Mouse (Mus musculus): ENCODE measurements at regions not wholly inside any gene's neighbourhood (a gene's known extent, or its start where the extent isn't known, plus 50 kb on each side); places are given as distances from the start of the nearest gene placed in this dataset.
A peak's percentile ranks its signal among the peaks of the same experiment; 100 is the strongest.
"Not testable (repeated sequence)": the region's sequence is repeated elsewhere in the genome, so short reads cannot be mapped to it uniquely, and the experiment has no call there.

- no peak for DNase-seq (ENCODE audit: low spot score)
Observed at GRCm38 (mm10) chrX:157107747-157108146, 307.4 kb downstream of the Phex start.

DNA sequence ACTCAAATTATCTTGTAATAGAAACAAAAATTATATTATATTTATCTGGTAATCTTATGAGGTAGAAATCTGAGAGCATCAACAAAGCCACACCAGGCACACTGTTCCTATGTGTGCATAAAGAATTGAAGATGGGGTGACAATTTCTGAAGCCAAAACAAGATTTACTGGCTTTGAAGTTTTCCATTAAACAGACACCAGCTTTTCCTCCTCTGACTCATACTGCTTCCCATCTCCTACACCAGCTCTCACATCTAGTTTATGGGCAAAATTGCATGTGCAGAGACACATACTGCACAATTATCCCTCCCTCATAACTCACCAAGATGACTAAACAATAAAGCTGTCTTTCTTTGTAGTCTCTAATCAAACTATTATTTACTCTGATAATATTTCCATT lies 335.1 kb downstream of the Phex start:
- DNase-seq (ENCODE audit: low spot score), result no peak

DNA sequence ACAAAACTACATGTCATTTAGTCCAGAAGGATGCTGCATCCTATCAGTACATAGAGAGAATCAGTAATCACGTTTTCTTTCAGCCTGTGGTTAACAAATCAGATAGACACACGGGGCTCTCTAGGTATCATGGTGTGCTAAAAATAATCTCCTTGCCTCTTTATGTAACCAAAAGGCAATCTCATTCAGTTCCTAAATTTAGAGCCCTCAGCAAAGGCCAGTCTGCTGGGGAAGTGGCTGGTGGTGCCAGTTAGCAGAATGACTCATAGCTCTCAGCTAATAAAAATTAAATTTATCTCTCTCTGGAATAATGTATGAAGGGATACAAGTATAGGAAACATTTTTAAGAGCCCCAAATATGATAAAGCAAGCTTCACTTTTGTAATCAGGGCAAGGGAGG lies 335.5 kb downstream of the Phex start:
- peak; percentile 2 for DNase-seq (ENCODE audit: low spot score)

DNA sequence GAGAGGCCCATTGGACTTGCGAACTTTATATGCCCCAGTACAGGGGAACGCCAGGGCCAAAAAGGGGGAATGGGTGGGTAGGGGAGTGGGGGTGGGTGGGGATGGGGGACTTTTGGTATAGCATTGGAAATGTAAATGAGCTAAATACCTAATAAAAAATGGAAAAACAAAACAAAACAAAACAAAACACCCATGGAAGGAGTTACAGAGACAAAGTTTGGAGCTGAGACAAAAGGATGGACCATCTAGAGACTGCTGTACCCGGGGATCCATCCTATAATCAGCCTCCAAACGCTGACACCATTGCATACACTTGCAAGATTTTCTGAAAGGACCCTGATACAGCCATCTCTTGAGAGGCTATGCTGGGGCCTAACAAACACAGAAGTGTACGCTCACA lies 337.1 kb downstream of the Phex start:
- not testable (repeated sequence) for DNase-seq (ENCODE audit: low spot score)

- DNase-seq (ENCODE audit: low spot score), result no peak
Observed at GRCm38 (mm10) chrX:157076193-157076592, 338.9 kb downstream of the Phex start.

DNA sequence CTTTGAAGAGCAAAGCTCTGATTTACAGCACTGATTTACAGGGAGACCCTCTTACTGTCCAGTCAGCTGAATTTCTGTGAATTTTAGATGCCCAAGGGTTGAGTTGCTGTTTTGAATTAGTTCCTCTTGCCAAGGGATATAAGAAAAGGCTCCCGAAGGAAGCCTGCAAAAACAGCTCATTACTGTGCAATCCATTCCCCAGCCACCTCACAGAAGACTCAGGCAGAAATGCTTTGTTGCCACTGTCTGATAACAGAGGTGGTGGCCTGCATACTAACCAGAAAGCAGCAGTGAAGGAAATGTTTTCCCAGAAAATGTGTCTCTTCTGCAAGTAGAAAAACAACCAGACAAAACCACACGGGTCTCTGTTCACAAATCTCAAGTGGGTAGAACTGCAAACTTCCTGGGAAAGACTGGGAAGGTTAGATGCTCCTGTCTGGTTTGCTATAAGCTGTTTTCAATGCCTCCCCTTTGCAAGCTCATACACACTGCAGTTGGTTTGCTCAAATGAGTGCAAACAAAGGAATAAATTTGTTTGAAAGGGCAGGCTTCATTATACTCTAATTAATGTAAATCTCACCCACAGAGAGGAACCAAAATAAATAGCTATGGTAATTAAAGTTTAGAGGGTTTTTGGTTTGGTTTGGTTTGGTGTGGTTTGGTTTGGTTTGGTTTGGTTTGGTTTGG lies 363.3 kb downstream of the Phex start:
- no peak for DNase-seq (ENCODE audit: low spot score)

GRCm38 (mm10) chrX:157028913-157029312 lies 386.2 kb downstream of the Phex start:
- no peak for DNase-seq (ENCODE audit: low spot score)

DNA sequence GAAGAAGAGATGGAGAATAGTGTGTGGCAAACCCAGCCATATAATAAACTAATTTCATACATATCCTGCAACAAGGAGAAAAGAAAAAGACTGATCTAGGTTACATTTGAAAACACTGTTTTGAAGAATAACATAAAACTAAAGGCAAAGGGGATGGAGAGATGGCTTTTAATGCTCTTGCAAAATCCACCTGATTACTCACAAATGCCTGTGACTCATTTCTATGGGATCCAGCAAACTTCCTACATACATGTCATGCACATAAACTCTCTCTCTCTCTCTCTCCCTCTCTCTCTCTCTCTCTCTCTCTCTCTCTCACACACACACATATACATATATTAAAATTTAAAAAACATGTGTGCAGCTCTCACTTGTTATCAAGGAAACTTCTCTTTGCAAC lies 390.8 kb downstream of the Phex start:
- no peak for DNase-seq (ENCODE audit: low spot score)

DNA sequence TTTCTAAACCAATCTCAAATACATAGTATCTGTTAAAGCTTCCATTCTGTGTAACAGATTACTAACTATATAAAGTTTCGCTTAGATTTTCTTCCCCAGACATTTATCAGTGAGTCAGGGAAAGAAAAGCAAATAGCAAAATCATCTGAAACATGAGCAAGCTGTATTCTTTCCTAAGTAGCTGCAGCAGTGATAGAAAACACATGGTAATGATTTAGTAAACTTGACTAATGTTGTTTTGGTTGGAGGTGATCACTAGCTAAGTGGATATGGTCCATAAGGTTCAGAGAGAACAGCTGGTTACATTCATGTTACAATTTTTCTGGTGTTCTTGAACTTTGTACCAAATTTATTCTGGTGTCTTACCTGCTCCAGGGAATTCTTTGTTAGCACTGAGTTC lies 393.3 kb downstream of the Phex start:
- no peak for DNase-seq (ENCODE audit: low spot score)

DNA sequence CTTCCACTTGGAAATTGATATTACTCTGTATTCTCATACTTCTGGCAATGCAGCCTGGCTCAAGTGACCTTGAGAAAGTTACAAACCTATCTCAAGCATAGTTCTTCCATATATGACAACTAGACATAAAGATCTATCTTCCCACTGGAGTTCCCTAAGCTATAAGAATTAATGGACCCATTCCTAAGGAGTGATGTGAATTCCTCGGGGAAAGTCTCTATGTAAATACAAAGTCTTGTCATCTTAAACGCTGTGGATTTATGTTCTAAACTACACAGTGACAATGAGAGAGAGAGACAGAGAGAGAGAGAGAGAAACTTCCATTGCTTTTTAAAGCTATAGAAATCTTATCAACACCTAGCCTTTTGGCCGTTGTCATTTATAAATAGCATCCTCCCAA lies 394.8 kb downstream of the Phex start:
- DNase-seq (ENCODE audit: low spot score), result no peak

DNA sequence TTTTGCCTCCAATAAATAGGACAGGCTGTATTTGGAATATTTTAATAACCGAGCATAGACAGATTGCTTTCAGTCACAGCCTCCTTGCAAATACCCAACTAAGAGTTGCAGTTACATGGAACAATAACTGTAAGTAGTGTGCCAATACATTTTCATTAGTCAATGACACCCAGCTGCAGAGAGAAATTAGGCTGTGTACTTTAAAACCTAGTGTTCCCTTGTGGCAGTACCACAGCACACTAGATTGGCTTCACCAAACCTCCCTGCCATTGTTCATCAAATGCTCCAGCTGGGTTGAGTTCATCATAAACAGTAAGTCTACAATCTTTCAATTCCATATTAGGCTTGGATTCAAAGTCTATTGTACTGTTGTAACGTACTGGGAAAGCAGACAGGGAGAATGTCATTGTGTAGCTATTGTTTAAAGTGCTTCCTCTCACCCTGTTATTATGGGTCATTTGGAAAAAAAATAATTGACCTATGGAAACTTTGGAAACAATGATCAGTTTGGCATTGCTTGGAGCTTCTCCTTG lies 425.1 kb downstream of the Phex start:
- DNase-seq (ENCODE audit: low spot score), result no peak

GRCm38 (mm10) chrX:156947093-156947492 lies 468.0 kb downstream of the Phex start:
- DNase-seq (ENCODE audit: low spot score), result no peak

DNA sequence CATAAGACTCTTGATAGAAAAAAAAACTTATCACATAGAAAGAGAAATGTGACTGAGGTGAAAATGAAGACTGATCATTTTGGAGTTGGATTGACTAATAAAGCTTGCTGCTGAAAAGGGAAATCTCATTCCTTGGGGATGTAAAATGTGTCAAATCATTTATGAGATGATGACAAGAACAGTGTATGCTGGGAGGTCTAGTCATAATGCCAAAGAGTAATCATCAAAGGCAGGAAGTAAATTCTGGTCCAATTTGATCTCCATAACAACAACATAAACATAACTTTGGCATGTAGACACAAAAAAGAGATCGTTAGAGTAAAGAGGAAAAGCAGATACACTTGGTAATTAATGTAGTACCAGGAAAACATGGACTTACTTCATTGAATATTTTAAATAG lies 470.9 kb downstream of the Phex start:
- no peak for DNase-seq (ENCODE audit: low spot score)

DNA sequence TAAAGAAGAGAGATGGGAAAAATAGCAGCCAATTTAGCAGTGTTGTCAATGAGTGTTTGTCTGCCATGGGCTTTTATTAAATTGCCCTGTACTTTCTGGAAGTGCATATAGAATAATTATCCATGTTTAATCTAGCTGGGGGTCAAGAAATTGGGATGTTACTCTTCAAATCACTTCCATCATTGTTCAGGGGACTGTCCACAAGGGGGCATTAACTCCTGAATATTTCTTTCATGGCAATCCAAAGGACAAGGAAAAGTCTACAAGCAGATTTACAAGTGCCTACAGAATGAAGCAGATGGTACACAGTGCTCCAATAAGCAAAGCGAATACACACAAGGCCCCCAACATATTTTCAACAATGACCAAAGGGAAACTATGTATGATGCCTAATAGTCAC lies 501.7 kb downstream of the Phex start:
- no peak for DNase-seq (ENCODE audit: low spot score)

Measured in layer of hippocampus, adult 11-12 months (tissue).